Mouse (Mus musculus) heart, postnatal 25 days (tissue): ENCODE results near the gene Tmco4. TPM values are rescaled to one million over a fixed set of nuclear protein-coding genes. Genes with fewer than 3 reads are reported as not detected.

ENCODE experiments used
- DNase-seq: peaks from one replicate; pipeline ENCODE4 v3.0.0; 2022; ENCODE audit warnings: low spot score
- intact Hi-C: fragments of 180-260 bp; cut with DNase I; formaldehyde crosslinking; loops from one replicate; pipeline ENCODE4 v1.15.1; 2025
- total RNA-seq, 2 experiments: library from RNA; stranded (reverse); gene quantifications; 2 replicates each; pipeline ENCODE4 v1.2.3; 2021

Tmco4 gene
- total RNA-seq, 2 experiments from 2014 or later: 7.5 to 10.1 TPM

DNA sequence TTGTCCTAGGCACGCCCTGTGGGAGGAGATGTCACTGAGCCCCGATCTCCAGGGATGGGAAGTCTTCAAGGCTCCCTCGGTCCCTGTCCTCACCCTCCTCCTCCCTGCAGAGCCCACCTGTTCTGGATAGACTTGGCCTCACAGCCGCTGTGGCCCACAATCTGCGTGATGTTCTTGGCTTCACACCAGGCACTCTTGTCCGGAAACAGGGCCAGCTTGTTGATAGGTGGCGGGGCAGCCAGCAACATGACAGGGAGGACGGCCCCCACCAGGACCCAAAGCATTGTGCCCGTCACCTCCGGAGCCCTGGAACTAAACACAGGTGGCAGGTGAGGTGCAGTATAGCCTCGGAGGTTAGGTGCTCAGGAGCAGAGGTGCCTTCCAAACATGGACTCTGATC lies 112.6 kb downstream of the Tmco4 start:
- intact Hi-C loops: loop anchor here (5.0 kb wide), 1 partner anchor 97 kb away; no protein-coding TSS in a partner anchor
- DNase-seq: no peak

- intact Hi-C loops: loop anchor here (1.0 to 5.0 kb wide), 4 partner anchors 96 to 251 kb away; no protein-coding TSS in a partner anchor
- peak; percentile 47 for DNase-seq
Measured at GRCm38 (mm10) chr4:139086037-139086436, 113.3 kb downstream of the Tmco4 start.

- intact Hi-C loops: loop anchor here (1.0 to 5.0 kb wide), 4 partner anchors 95 to 250 kb away; no protein-coding TSS in a partner anchor
- no peak for DNase-seq
Measured at GRCm38 (mm10) chr4:139086984-139087383, 114.3 kb downstream of the Tmco4 start.

- DNase-seq: no peak
- intact Hi-C loops: loop anchor here (5.0 kb wide), 1 partner anchor 93 kb away; no protein-coding TSS in a partner anchor
Measured at GRCm38 (mm10) chr4:139088982-139089671, 116.4 kb downstream of the Tmco4 start.

DNA sequence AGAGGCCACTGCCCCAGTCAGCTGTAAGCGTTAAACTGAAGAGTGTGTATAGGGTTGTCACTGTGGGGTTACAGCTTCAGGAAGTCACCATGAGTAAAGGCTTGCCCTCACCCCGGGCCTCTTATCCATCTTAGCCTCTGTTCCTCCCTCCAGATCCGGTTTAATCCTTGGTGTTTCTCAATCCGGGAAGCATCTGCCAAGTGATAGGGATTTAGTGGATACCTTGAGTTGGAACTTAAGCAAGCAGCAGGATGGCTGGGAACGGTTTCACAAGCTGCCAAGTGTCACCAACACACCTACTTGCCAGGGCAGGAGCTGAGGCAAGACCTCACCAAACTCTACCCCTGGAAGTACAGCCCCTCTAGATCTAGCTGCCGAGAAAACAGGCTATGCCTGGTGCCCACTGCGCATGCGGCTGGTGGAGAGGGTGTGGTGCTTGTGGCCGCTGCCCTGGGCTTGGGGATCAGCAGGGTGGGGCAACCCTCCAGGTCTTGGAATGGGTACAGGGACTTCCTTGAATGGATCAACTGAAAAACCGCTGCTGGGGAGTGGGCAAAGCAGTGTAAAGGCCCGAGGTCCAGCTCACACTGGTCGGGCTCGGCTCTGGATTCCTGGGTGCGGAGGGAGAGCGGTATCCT lies 117.7 kb downstream of the Tmco4 start:
- DNase-seq: no peak
- intact Hi-C loops: no loop called here

- DNase-seq: no peak
- intact Hi-C loops: no loop called here
Measured at GRCm38 (mm10) chr4:139091066-139091465, 118.4 kb downstream of the Tmco4 start.

DNA sequence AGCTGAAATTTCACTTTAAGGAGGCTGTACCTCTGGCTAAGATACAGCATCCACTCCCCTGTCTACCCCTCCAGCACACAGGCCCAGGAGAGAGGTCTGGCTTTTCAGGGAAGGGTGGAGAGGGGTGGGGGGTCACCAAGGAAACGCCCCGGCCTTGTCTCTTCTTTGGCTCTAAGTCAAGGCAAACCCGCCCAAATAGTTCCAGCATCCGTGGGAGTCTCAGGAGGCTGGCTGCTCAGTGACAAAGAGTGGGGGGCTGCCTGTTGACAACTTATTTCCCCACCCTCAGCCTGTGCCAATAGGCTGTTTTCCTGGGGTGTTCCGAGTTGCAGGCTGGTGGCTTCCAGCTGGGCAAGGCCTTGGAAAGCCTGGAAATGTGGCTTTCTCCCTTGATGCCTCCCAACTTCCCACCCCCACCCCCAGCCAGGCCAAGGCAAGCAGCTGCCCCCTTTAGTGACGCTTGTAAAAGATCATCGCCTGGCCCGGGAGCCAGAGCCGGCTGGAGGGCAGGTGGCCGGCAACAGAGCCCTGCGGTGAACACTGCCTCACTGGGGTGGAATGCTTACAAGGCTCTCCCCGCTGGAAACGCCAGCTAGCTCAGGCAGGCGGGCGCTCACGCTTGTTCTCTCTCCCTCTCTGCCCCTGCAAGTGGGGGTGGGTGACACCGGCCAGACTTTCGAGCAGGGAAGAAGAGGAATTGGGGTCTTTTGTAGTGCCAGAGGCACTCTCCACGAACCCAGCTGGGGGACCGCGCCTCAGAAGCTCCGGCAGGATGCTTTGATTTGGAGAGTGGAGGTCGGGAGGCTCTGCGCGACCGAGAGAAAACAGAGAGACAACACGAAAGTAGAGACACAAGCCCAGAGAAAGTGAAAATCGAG lies 119.0 kb downstream of the Tmco4 start:
- intact Hi-C loops: no loop called here
- no peak for DNase-seq

- intact Hi-C loops: no loop called here
- peak; percentile 54 for DNase-seq
Measured at GRCm38 (mm10) chr4:139092356-139093195, 119.9 kb downstream of the Tmco4 start, which contains the start of gene Nbl1. Nbl1 (minus strand) TSS chr4:139092993.

DNA sequence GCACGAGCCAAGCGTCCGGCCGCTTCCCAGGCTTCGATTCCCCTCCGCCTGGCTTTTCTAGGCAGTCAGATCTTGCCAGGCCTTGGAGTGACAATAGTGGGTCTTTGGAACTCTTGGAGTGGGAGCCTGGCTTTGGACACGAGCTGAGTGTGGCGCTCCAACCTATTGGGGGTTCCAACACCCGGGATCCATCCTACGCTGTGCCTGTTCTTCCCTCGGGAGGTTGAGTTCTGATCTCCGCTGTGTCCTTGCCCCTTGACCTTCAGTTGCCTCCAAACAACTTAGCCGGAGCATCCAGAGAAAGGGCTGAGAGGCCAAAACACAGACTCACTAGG lies 120.5 kb downstream of the Tmco4 start:
- intact Hi-C loops: no loop called here

GRCm38 (mm10) chr4:139095406-139095805 lies 122.7 kb downstream of the Tmco4 start:
- DNase-seq: no peak

More for the DNA sequence above, 120.5 kb downstream of the Tmco4 start:
- no peak for DNase-seq

DNA sequence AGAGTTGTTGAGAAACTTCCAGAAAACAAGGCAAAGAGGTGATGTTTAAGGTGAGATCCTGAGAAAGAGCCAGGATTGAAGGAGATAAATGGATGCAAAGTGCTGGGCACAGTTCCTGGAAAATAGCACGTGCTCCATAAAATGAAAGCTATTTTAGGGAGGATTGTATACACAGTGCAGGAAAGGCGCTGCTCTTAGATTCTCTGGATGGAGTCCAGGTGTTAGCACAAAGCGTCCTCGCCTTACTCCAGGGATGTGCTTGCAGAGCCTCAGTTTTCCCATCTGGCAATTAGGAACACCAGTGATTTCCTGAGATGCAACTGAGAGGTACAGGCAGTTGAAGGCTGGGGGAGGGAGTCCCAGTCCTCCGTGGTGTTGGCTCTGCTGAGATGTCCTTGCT lies 123.5 kb downstream of the Tmco4 start:
- no peak for DNase-seq
- intact Hi-C loops: no loop called here

More at GRCm38 (mm10) chr4:139095406-139095805, 122.7 kb downstream of the Tmco4 start:
- intact Hi-C loops: no loop called here

DNA sequence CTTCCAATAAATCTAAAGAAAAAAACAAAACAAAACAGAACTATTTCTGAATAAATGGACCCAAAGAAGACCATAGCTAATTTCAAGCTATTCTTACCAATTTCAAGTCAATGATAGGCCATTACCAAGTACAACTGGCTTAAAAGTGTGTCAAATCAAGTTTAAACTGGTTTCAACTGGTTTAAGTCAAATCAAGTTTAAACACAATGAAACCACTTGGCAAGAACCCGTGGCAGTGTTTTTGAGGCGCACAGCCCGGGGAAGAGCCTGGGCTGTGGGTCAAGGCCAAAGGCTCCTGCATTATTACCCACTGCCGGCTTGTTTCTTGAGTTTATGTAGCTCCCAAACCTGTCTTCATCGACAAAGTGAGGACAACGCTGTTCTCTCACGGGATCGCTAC lies 127.6 kb downstream of the Tmco4 start:
- DNase-seq: no peak
- intact Hi-C loops: no loop called here

GRCm38 (mm10) chr4:139101546-139101945 lies 128.9 kb downstream of the Tmco4 start:
- intact Hi-C loops: no loop called here
- no peak for DNase-seq

DNA sequence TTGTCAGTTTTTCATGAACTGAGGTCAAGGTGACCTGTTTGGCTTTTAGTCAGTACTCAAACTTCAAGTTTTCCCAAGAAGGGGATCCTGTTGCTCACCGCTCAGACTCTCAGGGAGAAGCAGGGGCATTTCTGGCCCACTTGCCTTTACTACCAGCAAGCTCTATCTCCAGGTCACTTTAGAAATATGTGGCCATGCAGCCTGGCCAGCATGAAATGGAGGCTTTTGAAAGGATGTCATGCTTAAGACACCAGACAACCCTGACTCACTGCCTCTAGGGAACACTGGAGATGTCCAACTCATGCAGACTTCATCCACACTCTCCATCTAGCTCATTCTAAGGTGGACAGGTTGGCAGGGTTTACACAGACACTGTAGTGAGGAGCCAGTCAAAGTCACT lies 132.8 kb downstream of the Tmco4 start:
- intact Hi-C loops: no loop called here
- no peak for DNase-seq

Other genes with a start within 250 kb of the Tmco4 start
- under 1 TPM in 1 of 2 experiments, not detected in 1; 0.17 TPM for gene Pla2g2c, start 248.1 kb upstream of the Tmco4 start, total RNA-seq
- 1 to 10 TPM; 1.2 to 1.8 TPM for gene Ubxn10, start 235.7 kb upstream of the Tmco4 start, total RNA-seq
- under 1 TPM; 0.13 to 0.22 TPM for gene Pla2g2f, start 215.3 kb upstream of the Tmco4 start, total RNA-seq
- under 1 TPM in 1 of 2 experiments, not detected in 1; 0.23 TPM for gene Pla2g2d, start 197.2 kb upstream of the Tmco4 start, total RNA-seq
- 10 to 100 TPM; 27.8 to 31.5 TPM for gene Pla2g5, start 109.4 kb upstream of the Tmco4 start, total RNA-seq
- not detected for gene Gm13030, start 98.9 kb upstream of the Tmco4 start, total RNA-seq
- 1 to 10 TPM in 1 of 2 experiments, under 1 TPM in 1; 0.52 to 1.1 TPM for gene Pla2g2e, start 94.9 kb upstream of the Tmco4 start, total RNA-seq
- 10 to 100 TPM; 10.1 to 10.8 TPM for gene Otud3, start 58.9 kb upstream of the Tmco4 start, total RNA-seq
- not detected for gene Rnf186, start 5.8 kb upstream of the Tmco4 start, total RNA-seq
- gene Htr6, start 102.7 kb downstream of the Tmco4 start, total RNA-seq: not detected
- gene Nbl1, start 120.1 kb downstream of the Tmco4 start, total RNA-seq: 10 to 100 TPM; 26.7 to 28.3 TPM
- 100 to 1,000 TPM; 782 to 827 TPM for gene Minos1, start 158.2 kb downstream of the Tmco4 start, total RNA-seq
- gene Capzb, start 220.0 kb downstream of the Tmco4 start, total RNA-seq: 100 to 1,000 TPM; 415 to 449 TPM